Mouse (Mus musculus): ENCODE measurements around the gene Apbb1ip.
"Not testable (repeated sequence)": the region's sequence is repeated elsewhere in the genome, so short reads cannot be mapped to it uniquely, and the experiment has no call there.

DNA sequence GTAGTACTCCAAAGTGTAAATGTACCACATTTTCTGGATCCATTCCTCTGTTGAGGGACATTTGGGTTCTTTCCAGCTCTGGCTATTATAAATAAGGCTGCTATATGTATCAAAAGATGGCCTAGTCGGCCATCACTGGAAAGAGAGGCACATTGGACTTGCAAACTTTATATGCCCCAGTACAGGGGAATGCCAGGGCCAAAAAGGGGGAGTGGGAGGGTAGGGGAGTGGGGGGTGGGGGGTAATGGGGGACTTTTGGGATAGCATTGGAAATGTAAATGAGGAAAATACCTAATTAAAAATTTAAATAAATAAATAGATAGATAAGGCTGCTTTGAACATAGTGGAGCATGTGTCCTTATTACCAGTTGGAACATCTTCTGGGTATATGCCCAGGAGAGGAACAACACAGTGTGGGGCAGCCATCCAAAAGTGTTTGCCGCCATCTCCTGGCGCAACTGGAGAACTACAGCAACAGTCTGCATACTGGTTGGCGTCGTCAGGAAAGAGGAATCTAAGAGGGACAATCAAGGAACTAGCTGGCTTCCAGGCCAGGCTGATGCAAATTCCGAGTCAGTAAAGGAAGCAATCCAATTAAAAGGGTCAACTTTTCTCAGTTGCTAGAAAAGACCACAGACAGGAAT is 90.6 kb downstream of the Apbb1ip start:
- peak; percentile 89 for TF ChIP-seq CTCF (IDR thresholded peaks at IDR 0.05; ENCODE audit: borderline replicate concordance, extremely low read depth, insufficient read depth, insufficient read length)
- TF ChIP-seq POLR2A (IDR thresholded peaks at IDR 0.05; ENCODE audit: borderline replicate concordance, extremely low read depth, insufficient read depth, insufficient read length, poor library complexity, severe bottlenecking) = not testable (repeated sequence)

Data from brain, embryonic 14.5 days (tissue).